Mouse (Mus musculus) MN1 (cell line): Measurements from ENCODE around the gene Il1f6.
"Not testable (repeated sequence)": the region's sequence is repeated elsewhere in the genome, so short reads cannot be mapped to it uniquely, and the experiment has no call there.

Experiments
- DNase-seq: peaks from one replicate; pipeline ENCODE4 v3.0.0-alpha.2; 2016; ENCODE audit warnings: low spot score

Il1f6 gene

DNA sequence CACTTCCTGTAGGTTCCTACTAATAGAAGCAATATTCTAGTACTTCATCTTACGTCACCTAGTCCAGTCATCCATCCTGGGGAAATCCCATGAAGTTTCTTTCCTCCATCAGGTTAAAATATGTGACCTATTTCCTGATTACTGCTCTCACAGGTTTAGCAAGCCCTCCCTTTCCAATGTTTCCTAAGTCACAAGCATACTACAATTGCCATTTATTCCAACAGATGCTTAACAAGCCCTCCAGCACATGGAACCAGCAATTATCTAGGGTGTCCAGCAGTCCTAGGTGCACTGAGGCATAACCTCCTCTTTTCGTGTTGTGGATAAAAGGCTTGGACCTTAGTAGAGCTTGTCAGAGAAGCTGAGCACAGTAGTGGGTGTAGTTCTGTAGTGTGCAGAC, at the start of gene Il1f6:
Gene Il1f6, plus strand, starts transcription at position 301 of the 400 bp plus-strand sequence.
- DNase-seq: no peak

DNA sequence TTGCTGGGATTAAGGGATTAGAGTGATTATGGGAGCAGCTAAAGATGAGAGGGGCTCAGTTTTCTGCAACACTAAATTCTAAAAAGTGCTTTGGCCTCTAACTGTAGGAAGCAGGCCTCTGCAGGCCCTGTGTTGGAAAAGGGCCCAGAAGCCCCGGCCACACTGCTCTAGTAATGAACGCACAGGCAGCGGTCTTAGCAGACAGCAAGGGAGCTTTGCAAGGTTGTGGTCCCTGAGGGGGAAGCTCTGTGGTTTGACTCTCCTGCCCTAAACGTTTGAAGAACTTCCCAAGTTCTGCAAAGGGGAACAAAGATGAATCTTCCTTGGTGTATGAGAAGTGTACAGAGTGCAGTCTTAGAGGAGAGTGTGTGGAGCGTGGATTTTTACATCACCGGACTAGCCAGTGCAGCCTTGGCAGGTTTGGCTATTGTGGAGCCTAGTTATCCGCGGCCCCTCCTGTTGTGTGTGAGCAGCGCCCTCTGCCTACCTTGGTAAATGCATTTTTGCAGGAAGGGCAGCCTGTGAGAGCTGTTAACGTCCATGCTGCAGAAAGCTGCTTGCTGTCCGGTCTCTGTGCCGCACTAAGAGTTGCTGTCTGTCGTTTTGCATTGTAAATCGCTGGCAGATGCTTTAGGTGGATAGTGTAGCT, 33.4 kb upstream of the Il1f6 start:
- DNase-seq: not testable (repeated sequence)

DNA sequence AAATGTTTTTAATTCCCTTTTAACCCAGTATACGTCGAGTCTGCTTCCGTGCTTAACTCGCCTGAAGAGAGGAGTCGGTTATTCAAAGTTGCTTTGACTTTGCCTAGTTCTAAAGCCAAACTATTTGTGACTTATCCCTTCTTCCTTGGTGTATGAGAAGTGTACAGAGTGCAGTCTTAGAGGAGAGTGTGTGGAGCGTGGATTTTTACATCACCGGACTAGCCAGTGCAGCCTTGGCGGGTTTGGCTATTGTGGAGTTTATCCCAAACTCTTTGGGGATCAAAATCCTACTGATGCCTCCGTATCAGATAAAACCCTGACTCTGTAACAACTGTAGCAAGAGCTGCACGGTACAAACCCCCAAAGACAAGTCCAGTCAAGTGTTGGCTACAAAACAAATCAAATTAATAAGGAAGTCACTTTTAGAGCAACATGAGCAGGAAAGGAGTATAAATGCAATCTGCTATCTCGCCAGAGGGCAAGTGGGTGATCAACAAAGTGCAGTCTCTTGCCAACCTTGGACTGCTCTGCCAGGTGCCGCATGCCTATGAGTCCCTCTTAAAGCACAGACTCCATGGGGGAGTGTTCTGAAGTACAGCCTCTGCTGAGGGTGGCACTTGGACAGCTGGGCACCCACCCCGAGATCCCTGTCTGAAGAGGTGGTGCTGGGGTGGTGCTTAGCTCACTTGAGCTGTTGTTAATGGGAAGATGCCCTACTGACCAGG, 32.6 kb upstream of the Il1f6 start:
- not testable (repeated sequence) for DNase-seq

DNA sequence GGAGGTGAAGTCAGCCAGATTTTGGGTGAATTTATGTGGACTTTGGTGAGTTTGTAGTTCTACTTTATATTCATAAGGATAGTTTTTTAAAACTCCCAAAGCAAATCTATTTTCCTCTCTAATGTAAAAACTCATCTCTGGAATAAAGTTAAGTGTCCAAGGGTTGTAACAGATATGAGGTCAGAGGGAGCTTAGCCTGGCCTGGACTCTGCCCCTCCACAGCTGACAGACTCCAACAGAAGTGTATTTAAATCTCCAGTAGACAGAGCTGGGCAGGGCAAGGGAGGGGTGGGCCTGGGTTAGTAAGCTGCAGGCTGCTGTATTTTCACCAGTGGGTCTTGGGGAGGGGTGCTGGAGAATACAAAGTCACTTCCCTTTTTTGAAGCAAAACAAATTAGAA, 31.1 kb upstream of the Il1f6 start:
- not testable (repeated sequence) for DNase-seq

DNA sequence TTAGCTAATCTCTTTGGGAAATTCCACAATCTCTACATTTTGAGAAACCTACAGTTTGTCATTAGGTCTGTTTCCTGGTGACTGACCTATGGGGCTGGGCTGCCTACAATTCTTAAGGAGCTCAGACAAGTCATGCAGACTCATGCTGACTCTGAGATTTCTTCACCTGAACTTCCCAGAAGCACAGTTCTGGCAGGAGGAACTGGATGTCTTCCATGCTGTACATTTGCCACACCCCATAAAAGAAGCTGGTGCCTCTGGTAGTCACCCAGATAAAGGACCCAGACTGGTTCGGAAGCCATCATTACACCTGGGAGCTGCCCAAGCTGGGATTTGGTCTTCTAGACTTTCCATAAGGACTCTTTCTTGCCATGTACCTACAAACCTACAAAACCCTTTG, 29.0 kb upstream of the Il1f6 start, which contains the start of gene Il1f9:
Gene Il1f9, plus strand, starts transcription at position 301 of the 400 bp plus-strand sequence.
- DNase-seq: no peak

DNA sequence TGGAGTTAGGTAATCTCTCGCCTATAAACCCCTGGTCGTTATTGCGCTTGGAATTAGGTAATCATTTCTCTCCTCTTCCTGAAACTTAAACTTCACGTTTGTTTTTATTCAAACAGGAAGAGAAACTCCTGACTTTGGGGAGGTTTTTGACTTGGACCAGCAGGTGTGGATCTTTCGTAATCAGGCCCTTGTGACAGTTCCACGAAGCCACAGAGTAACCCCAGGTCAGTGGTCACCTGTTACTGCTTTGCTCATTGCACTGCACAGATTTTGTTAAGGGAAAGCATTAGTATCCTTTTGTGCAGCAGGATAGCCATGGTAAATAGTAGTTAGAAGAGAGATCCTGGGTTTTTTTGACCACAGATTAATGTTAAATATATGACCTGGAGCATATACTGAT, 27.6 kb upstream of the Il1f6 start:
- no peak for DNase-seq

DNA sequence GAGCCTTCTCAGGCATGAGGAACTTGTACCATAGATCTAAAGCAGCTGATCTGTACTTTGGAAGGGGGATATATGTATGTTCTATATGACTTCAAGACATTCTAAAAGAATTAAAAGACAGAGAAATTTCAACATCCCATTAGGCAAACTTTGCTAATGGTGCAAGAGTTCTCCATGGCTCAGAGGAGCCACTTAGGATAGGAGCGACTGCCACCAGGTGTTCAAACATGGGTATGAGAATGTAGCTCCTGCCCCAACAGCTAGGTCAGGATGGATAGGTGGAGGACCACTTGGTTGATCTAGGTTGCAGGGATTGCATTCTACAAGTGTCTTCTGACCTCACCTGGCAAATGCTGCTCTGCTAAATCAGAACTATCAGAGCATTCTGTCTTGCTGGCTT, 27.0 kb upstream of the Il1f6 start:
- no peak for DNase-seq

DNA sequence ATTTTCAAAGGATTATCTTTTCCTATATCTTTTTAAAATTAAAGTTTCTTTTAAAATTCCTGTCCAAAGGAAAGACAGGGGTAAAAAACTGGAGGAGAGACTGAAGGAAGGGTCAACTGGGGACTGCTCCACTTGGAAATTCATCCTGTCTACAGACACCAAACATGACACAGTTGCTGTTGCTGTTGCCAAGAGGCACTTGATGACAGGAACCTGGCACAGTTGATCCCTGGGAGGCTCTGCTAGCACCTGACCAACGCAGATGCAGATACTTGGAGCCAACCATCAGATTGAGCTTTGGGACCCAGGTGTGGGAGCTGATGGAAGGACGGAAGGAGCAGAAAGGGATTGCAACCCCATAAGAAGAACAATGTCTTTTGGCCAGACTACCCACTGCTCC, 12.0 kb downstream of the Il1f6 start:
- DNase-seq: no peak

DNA sequence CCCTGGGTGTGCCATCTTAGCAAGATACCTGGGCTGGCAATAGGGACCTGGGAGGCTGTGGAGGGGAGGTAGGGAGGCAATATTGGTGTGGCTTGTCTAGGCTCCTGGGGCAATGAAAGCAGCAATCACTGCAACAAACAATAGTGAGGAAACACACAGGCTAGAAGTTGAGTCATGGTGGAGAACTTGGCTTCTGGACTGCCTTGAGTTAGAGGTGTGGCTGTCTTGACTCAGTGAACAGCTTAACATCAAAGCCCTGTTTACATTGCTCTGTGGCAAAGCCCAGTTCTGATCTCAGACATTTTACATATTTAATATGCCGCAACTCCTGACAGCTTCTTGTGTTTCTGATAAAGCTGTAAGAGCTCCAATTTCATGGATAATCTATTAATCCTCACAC, 52.3 kb downstream of the Il1f6 start:
- DNase-seq: no peak

DNA sequence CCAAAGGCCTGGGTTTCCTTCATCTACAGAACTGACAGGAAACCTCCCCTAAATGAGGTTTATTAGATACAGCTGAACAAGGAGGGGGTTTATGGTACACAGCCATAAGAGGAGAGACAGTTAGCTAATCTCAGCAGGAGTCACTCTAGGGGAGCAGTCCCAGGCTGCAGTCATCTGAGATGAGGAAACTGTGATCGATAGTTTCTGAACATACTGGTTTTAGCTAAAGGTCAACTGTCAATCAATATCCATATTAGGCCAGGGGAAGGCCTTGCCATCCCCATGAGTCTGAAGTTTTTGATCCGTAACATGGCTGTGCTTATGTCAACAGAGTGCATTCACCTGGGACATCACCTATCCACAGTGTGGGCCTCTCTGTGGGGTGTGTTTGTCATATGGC, 58.4 kb downstream of the Il1f6 start:
- no peak for DNase-seq

DNA sequence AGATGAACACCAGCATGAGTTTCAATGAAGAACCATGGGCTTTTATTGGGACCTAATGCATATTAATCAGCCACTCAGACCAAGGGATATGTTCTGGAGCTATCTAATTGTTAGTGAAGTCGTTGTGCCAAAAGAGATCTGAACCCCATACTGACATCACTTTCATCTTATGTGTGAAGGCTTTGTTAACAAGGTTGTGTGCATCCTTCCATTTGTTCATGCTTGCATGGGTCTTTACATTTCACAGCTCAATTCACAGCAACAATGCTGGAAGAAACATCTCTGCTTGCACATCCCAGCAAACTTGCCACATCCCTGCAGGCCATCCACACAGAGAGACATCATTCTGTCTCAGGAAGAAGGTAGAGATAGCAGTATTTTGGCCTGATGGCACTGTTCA, 59.9 kb downstream of the Il1f6 start:
- DNase-seq: no peak
